Mouse (Mus musculus): ENCODE measurements around the gene Pfn4.
"Not testable (repeated sequence)": the region's sequence is repeated elsewhere in the genome, so short reads cannot be mapped to it uniquely, and the experiment has no call there.

The Pfn4 gene

DNA sequence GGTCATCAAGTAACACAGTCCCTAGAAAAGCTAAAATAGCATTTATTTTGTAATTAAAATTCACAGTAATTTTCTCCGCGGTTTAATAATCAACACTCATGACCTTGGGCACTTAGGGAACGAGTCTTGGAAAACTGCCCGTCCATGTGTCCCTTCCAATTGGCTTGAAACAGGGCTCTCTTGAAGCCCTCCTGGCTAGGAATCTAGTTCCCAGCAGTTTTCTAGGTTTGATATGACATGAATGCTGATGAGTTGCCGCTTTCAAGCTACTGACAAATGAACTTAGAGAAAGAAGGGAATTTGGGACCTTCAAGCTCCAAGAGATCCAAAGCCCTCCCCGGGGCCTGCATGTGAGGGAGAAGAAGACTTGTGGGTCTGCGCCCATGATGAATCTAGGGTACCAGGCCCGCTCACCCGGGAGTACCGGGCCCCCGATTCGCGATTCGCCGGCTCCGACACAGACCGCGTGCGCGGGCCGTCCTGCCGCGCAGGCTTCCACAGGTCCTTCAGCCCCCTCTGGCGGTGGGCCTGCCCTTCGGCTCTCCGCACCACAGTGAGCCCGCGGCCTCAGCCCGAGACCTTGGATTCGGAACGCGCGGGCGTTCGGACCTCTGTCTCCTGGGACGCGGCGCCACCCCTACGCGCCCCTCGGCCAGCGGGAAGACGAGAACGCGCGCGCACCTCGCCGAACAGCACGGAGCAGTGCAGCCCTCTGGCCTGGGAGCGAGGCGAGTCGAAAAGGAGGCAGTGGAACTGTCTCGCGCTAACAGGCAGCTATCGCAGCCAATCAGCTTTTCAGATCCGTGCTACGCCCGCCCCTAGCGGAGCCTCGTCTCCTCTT, at the start of gene Pfn4, which contains the start of gene Fam228b:
Pfn4 (plus strand) TSS at position 531 of the 841 bp plus-strand sequence.
Fam228b (minus strand) TSS at position 776 of the 841 bp plus-strand sequence.
- DNase-seq = peak; percentile 95 to 99

GRCm38 (mm10) chr12:4719066-4719761, 49.6 kb upstream of the Pfn4 start:
- no peak for DNase-seq

- no peak for DNase-seq
These were observed 48.8 kb upstream of the Pfn4 start for GRCm38 (mm10) chr12:4719762-4720754.

GRCm38 (mm10) chr12:4729165-4729564, 39.7 kb upstream of the Pfn4 start:
- DNase-seq = no peak

GRCm38 (mm10) chr12:4731629-4732028, 37.2 kb upstream of the Pfn4 start:
- DNase-seq = no peak

DNA sequence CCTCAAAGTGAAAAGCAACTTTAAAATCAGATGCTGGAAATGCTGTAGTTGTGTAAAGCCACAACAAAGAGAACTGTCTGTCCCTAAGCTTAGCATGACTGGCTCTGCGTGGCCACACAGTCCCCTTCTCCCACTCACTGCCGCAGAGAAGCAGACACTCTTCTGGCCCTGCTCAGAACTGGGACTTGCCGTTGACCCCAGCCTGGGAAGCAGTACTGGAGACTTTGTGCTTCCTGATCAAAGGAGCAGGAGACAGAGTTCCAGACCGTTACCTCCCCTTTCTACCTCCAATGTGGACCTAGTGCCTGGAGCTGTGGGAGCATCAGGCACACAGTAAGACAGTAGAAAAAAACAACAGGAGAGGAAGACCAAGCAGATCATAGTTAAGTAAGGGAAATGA, 36.5 kb upstream of the Pfn4 start:
- no peak for DNase-seq

DNA sequence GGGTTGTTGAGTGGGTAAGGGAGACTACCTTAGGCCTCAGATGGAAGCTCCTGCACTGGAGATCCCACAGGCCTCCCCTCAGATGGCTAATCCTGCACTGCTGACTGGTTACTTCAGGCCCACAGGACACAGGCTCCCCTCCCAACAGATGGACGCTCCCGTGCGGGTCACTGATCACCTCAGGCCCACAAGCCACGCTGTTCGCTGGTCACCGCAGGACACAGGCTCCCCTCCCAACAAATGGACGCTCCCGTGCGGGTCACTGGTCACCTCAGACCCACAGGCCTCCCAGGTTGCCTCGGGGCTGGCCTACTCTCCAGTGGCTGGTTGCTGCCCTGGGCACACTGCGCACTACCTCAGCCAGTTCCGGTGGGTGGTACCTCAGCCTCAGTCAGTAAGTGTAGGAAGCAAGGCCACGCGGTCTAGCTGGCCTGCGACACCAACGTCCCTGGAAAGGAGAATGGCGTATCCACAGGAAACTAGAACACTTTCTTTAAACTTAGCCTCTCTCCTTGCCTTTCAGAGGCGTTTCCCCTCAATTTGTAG, 30.7 kb upstream of the Pfn4 start, which contains the start of gene Fam228a:
Fam228a (minus strand) TSS at position 400 of the 546 bp plus-strand sequence.
- DNase-seq = no peak

DNA sequence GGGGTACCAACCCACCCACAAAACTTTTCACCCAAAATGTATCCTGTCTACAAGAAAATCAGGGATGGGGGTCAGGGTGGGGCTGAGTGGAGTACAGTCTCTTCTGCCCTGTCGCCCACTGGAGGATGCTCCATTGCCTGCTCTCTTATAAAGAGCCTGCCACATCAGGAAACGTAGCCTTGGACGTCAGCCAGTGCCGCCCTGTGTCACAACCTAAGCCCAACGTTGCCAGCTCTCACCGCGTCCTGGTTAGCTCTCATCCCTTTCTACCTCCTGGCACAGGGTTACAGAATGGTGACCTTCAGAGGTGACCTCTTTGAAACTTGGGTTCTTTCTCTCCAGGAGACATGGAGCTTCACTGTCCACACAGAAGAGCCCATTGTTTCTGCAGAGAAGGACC, 28.0 kb upstream of the Pfn4 start:
- no peak for DNase-seq

GRCm38 (mm10) chr12:4742183-4742582, 26.6 kb upstream of the Pfn4 start:
- DNase-seq = no peak

DNA sequence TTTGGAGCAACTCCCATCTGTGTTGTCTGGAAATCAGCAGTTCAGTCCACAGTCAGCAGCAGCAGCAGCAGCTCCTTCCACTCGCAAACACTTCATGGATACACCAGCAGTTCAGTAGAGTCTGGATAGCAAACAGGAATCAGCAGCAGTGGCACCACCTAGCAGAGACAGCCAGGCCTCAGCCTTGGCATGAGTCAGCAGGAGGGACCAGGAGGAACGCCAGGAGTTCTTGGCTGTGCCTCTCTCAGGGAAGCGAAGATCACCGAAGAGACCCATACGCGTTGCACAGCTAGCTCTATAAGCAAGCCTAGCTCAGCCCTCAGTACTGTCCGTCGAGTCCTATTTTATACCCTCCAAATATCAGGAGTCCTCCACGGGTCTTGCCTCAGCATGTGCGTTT, 24.3 kb upstream of the Pfn4 start:
- no peak for DNase-seq

DNA sequence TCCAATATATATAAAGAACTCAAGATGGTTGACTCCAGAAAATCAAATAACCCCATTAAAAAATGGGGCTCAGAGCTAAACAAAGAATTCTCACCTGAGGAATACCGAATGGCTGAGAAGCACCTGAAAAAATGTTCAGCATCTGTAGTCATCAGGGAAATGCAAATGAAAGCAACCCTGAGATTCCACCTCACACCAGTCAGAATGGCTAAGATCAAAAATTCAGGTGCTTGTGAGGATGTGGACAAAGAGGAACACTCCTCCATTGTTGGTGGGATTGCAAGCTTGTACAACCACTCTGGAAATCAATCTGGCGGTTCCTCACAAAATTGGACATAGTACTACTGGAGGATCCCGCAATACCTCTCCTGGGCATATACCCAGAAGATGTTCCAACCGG, 14.4 kb upstream of the Pfn4 start:
- not testable (repeated sequence) for DNase-seq

DNA sequence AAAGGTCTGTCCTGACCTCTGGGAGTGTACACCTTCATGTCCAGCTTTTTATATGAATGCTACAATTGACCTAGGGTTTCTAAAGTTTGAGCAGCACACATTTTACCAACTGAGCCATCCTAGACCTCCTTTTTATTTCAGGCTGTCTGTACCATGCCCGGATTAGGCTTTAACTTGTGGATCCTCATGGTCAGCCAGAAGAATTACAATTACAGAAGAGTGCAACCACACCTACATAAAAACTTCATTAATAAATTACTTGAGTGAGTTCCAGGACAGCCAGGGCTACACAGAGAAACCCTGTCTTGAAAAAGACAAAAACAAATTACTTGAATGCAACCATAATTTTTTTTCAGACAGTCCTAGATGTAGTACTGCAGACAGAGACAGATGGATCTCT, 11.8 kb upstream of the Pfn4 start:
- no peak for DNase-seq

DNA sequence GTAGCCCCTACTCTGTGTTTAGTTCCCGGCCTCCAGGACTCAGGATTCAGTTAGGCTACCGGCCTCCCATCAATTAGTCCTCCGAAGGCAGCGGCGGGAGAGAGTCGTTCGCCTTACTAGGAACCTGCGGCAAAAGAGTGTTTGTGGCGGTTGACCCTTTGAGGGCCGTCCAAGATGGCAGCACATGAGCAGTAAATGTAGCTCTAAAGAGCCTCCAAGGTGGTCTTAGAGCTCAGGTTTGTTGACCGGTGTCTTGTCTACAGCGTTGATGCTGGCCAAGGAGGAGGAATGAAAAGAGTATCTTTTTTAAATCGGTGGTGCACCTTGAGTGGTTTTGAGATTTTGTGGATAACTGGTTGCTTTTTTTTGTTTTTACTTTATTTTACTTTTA, 506 bp downstream of the Pfn4 start:
- DNase-seq = no peak

DNA sequence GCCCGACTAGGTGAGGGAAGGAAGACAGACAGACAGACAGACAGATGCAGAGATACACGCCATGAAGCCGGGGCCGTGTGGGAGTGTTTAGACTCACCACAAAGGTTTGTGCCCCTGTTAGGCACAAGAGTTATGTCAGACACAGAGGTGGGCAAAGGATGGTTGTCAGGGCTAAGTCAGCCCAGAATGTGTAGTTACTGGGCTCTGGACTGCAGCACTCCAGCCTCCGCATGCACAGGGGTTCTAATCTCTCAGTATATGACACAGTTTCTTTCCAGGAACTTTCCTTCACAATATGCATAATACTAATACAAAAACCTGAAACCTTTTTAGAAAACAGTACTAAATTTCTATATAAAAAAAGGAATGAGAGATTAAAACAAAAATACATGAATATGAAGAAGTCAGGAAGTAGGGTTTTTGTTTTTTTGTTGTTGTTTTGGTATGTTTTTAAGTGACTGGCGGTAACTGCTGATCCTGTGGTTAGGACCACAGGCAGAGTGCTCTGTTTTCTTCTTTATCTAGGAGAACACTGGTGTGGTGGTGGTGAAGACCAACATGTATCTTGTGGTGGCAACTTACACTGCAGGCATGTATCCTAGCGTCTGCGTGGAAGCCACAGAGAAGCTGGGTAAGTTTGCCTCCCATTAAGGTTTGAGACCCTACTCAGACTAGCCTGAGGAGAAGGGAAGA, 6.2 kb downstream of the Pfn4 start:
- no peak for DNase-seq

DNA sequence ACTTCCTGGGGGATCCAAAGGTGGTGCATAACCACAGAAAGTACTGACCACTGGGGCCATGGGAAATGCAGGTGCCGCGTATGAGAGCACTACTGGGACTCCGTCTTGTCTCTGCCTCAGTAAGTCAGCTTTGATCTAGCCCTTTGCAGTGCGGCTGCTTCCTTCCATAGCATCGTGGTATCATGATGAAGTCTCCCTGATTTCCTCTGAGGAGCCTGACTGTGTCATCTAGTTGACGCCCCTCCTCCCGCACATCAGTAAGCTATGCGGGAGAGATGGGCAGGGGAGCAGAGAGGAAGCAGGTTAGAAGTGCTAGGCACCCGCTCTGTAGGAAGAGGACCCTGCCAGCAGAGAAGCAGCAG, 6.7 kb downstream of the Pfn4 start:
- peak; percentile 24 to 42 for DNase-seq

DNA sequence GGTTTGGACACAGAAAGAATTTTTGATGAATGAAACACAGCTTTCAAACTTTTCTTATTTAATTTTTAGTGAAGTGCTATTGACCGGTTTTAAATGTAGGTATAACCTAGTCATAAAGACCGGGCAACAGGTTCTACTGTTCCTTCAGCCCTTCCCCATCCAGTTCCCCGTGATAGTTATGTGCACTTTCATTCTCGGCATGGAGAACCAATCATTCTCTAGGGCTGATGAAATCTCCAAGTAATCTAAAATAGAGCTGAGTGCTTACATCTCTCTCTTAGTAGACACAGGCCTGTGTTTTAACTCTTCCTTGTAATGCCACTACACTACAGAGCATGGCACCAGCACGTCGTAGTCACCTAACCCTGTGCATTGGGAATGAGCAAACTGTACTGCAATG, 8.9 kb downstream of the Pfn4 start:
- no peak for DNase-seq

GRCm38 (mm10) chr12:4780245-4780644, 11.4 kb downstream of the Pfn4 start:
- DNase-seq = no peak

GRCm38 (mm10) chr12:4781270-4781669, 12.4 kb downstream of the Pfn4 start:
- no peak for DNase-seq

- not testable (repeated sequence) for DNase-seq
These were observed 13.0 kb downstream of the Pfn4 start for GRCm38 (mm10) chr12:4781725-4782404.

DNA sequence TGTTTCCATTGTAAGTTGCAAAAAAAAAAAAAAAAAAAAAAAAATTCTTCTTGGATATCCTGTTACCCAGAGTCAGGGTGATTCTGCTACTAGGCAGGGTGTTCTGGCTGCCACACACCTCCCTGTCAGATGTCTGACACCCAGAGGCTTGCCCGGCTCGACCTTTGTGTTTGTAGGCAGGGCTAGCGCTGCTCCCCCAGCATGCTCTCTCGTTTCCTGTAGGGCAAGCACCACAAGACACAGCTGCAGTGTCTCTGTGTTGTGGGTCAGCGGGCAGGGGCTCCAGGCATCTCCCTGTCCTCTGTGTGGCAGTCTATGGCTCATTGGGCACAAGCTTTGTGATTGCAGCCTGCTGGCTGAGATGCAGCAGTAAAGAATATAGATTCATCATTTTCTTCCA, 14.8 kb downstream of the Pfn4 start:
- DNase-seq = peak; percentile 34 to 48

- no peak for DNase-seq
These were observed 15.6 kb downstream of the Pfn4 start for GRCm38 (mm10) chr12:4784466-4784865.
